Mouse (Mus musculus) neural tube, embryonic 14.5 days (tissue): Measurements from ENCODE around the gene Ovca2. TPM values are rescaled to one million over a fixed set of nuclear protein-coding genes. Genes with fewer than 3 reads are reported as not detected.
A peak's percentile ranks its signal among the peaks of the same experiment; 100 is the strongest.

Experiments used
- ATAC-seq: fragments of 200-750 bp; cut with Nextera tagmentation; 2 replicates; pipeline ENCODE4 v1.8.0; 2017; ENCODE audit warnings: low read depth, mild to moderate bottlenecking, moderate TSS enrichment, moderate library complexity
- H3K27ac ChIP-seq: fragments of 300-500 bp; sonication (generic); 2 replicates; pipeline ENCODE4 v1.5.1; 2014; ENCODE audit warnings: low read depth, mild to moderate bottlenecking, control low read depth, low read length, moderate library complexity, mixed read lengths
- H3K27me3 ChIP-seq: fragments of 300-500 bp; sonication (generic); 2 replicates; pipeline ENCODE4 v1.6.1; 2014; ENCODE audit warnings: low read length; ENCODE audit not compliant: control insufficient read depth, insufficient read depth
- H3K36me3 ChIP-seq: fragments of 300-500 bp; sonication (generic); 2 replicates; pipeline ENCODE4 v1.6.1; 2014; ENCODE audit warnings: low read length, mixed read lengths; ENCODE audit not compliant: control insufficient read depth, insufficient read depth
- H3K4me1 ChIP-seq: fragments of 300-500 bp; sonication (generic); 2 replicates; pipeline ENCODE4 v1.6.1; 2014; ENCODE audit warnings: low read length; ENCODE audit not compliant: control insufficient read depth, insufficient read depth
- H3K4me2 ChIP-seq: fragments of 300-500 bp; sonication (generic); 2 replicates; pipeline ENCODE4 v1.6.1; 2014; ENCODE audit warnings: mild to moderate bottlenecking, low read depth, low read length, control low read depth
- H3K4me3 ChIP-seq: fragments of 300-500 bp; sonication (generic); 2 replicates; pipeline ENCODE4 v1.5.1; 2014; ENCODE audit warnings: low read depth, low read length, control low read depth, mixed read lengths
- H3K9ac ChIP-seq: fragments of 300-500 bp; sonication (generic); replicated peaks from 2 replicates; pipeline ENCODE4 v1.6.1; 2014; ENCODE audit warnings: low read depth, mild to moderate bottlenecking, control low read depth, low read length, mixed read lengths
- H3K9me3 ChIP-seq: fragments of 300-500 bp; sonication (generic); 2 replicates; pipeline ENCODE4 v1.6.1; 2016; ENCODE audit warnings: low read length; ENCODE audit not compliant: control insufficient read depth
- WGBS: fragments of 180-500 bp; shearing (Covaris S2); extraction: QIAGEN DNeasy Blood & Tissue Kit; methylation state at CpG from one replicate; pipeline ENCODE4 v1.1.7; 2014; 5-methylcytosine and 5-hydroxymethylcytosine counted together
- polyA plus RNA-seq: library from polyadenylated mRNA; unstranded; fragments of >200 nt; fragmentation: Nextera tagmentation; extraction: Ambion mirVana; gene quantifications from 2 replicates; pipeline ENCODE4 v1.2.1, GENCODE M21; 2014

The Ovca2 gene
- polyA plus RNA-seq, 1 experiment from 2014 or later = 15.3 TPM

DNA sequence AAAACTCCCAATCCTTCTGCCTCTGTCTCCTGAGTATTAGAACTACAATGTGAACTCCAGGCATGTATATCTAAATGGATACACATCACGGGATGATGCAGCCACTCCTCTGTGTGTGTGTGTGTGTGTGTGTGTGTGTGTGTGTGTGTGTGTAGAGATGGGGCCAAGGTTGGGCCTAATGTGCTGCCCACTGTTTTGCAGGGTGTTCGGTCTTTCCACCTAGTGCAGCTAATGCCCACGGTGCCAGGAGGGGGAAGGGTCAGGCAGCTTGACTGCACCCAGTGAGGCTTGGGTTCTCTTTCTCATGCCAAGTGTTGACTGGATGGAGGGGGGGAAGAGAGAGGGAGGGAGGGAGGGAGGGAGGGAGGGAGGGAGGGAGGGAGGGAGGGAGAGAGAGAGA is 34.2 kb upstream of the Ovca2 start:
- no peaks in the 10 kb centered on the region for H3K36me3 ChIP-seq
- H3K4me3 ChIP-seq = no peak overlapping the region
- no peak for ATAC-seq
- no peak overlapping the region for H3K4me2 ChIP-seq
- H3K27ac ChIP-seq = no peak overlapping the region
- no peak overlapping the region for H3K9ac ChIP-seq
- H3K9me3 ChIP-seq = no peaks in the 10 kb centered on the region
- no peaks in the 10 kb centered on the region for H3K27me3 ChIP-seq
- 32% methylated on average over 3 of the region's 3 CpGs for WGBS
- H3K4me1 ChIP-seq = peaks cover 19% of the 10 kb centered on the region

DNA sequence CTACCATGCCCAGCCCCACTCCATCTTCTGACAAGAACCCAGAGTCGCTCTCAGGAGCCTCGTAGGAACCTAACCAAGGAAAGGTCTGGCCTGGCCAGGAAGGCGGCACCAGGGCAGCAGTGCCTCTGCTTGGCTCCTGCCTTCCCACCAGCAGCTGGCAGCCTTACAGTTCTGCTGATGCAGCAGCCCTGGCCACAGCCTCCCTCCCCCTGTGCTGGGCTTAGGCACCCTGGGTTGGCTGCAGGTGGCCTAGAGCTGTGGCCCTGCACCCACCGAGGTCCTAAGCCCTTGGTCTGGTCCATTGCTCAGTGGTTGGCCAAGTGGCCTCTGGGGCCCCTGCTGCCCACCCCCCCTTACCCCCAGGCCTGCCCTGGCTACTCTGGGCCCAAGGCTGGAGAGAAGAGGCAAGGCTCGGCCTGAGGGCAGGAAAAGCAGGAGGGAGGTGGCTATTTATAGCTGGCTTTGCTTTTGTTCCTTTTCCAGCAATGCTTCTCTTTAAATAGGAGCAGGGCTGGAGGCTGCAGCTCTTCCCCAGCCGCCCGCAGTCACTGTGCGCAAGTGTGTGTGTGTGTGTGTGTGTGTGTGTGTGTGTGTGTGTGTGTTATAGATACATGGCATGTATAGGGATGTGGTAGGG is 33.5 kb upstream of the Ovca2 start:
- H3K4me3 ChIP-seq = no peak overlapping the region
- no peak for ATAC-seq
- 40% methylated on average over 8 of the region's 8 CpGs for WGBS
- no peak overlapping the region for H3K4me2 ChIP-seq
- H3K4me1 ChIP-seq = peaks cover 19% of the 10 kb centered on the region
- H3K9ac ChIP-seq = no peak overlapping the region
- H3K27me3 ChIP-seq = no peaks in the 10 kb centered on the region
- no peaks in the 10 kb centered on the region for H3K9me3 ChIP-seq
- H3K27ac ChIP-seq = no peak overlapping the region
- H3K36me3 ChIP-seq = no peaks in the 10 kb centered on the region

DNA sequence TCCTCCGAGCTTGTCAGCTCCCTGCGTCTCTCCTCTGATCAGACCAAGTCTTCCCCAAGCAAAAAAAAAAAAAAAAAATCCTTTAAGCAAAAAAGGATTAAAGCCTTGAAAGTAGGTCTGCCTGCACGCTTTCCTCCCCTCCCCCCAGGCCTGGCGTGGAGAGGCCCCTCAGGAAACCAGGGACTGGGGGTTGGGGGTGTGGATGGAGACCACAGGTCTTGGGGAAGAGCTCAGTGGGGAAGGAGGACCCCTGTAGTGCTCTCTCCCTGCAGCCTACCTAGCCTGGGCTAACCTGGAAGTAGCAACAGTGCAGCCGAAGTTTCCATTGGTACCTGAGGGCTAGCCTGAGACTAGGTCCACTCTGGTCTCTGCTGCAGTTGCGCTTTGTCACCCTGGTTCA is 32.1 kb upstream of the Ovca2 start:
- Histone ChIP-seq H3K9ac (no peak overlapping the region), H3K27me3 (no peaks in the 10 kb centered on the region), H3K9me3 (no peaks in the 10 kb centered on the region), H3K4me2 (no peak overlapping the region), H3K4me1 (peaks cover 17% of the 10 kb centered on the region), H3K27ac (no peak overlapping the region), H3K36me3 (no peaks in the 10 kb centered on the region), H3K4me3 (no peak overlapping the region)
- ATAC-seq = no peak
- 63% methylated on average over 6 of the region's 6 CpGs for WGBS

DNA sequence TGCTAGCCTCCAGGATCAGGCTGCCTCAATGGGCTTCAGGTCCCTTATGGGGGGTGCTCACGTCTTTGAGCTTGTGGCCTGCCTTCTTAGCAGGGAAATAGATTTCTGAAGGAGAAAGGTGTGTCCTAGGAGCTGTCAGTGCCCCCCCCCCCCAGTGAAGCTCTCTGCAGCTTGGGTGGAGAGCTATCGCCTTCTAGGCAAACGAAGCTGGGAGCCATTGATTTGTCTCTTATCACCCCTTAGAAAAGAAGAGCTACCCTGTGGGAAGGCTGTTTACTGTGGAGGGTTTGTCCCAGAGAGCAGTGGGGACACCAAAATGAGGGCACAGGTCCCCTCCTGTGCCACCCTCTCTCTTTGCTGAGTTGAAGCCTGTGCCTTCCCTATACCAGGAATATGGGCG is 31.5 kb upstream of the Ovca2 start:
- no peaks in the 10 kb centered on the region for H3K27me3 ChIP-seq
- WGBS = 61% methylated on average over 4 of the region's 4 CpGs
- no peak overlapping the region for H3K4me2 ChIP-seq
- no peaks in the 10 kb centered on the region for H3K36me3 ChIP-seq
- peaks cover 13% of the 10 kb centered on the region for H3K4me1 ChIP-seq
- no peaks in the 10 kb centered on the region for H3K9me3 ChIP-seq
- no peak overlapping the region for H3K27ac ChIP-seq
- no peak overlapping the region for H3K4me3 ChIP-seq
- no peak overlapping the region for H3K9ac ChIP-seq
- no peak for ATAC-seq

DNA sequence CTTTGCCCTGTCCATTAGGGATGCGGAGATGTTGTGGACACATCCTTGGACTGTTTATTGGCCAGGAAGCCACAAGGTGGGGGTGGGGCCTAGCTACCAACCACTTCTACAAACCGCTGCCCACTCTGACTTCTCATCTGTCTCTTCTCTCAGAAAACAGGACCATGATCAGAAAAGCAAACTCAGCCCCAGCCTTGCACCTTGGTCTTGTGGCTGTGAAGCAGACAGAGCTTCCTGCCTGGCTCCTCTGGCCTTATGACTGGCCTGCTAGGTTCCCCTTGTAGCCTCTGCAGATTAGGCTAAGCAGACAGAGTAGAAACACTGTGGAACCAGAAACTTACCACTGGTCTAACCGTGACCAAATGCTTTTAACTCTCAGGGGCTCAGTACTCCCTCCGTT is 30.7 kb upstream of the Ovca2 start:
- no peak overlapping the region for H3K27ac ChIP-seq

DNA sequence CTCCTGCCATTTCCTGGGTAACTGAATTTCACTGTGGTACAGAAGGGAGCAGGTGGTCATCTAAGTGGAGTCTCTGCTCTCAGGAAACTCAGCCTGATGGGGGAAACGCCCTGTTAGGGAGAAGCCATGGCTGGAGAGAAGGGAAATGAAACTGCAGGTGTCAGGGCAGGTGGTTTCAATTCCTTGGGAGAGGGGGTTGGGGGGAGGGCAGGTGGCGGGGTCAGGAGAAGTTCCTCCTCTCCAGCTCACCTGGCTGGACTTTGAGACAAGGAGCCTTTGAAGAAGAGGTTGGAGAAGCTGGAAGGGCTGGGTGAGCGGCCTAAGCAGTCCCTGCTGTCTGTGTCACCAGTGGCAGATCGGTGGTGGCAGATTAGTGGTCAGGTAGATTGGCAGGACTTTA is 27.7 kb upstream of the Ovca2 start:
- H3K27ac ChIP-seq = no peak overlapping the region
- no peaks in the 10 kb centered on the region for H3K4me1 ChIP-seq
- WGBS = 87% methylated on average over 4 of the region's 4 CpGs
- ATAC-seq = no peak
- H3K27me3 ChIP-seq = no peaks in the 10 kb centered on the region
- H3K4me2 ChIP-seq = no peak overlapping the region
- H3K9ac ChIP-seq = no peak overlapping the region
- H3K4me3 ChIP-seq = no peak overlapping the region
- H3K9me3 ChIP-seq = no peaks in the 10 kb centered on the region
- H3K36me3 ChIP-seq = no peaks in the 10 kb centered on the region

More for the DNA sequence above, 30.7 kb upstream of the Ovca2 start:
- no peak overlapping the region for H3K9ac ChIP-seq
- ATAC-seq = no peak
- H3K27me3 ChIP-seq = no peaks in the 10 kb centered on the region
- WGBS = 59% methylated on average over 4 of the region's 4 CpGs
- no peaks in the 10 kb centered on the region for H3K9me3 ChIP-seq
- no peak overlapping the region for H3K4me3 ChIP-seq
- no peaks in the 10 kb centered on the region for H3K36me3 ChIP-seq
- no peak overlapping the region for H3K4me2 ChIP-seq
- peaks cover 13% of the 10 kb centered on the region for H3K4me1 ChIP-seq

DNA sequence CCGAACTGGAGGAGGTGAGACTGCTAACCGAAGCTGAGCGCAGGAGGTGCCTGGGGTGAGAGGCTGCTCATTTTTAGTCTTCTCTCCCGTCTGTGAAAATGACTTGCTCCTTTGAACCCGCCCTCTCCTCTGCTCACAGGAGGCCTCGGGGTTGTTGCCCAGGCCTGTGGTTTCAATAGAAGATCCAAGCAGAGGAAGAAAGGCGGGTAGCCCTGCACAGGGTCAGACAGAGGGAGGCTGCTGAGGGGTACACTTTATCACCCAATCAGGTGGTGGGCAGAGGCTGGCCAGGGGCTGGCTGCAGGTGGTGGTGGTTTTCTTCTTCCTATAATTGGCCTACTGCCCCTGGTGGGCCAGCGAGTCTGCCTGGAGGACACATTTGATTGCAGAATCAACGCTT is 25.8 kb upstream of the Ovca2 start:
- no peak for ATAC-seq
- H3K4me3 ChIP-seq = no peak overlapping the region
- no peaks in the 10 kb centered on the region for H3K27me3 ChIP-seq
- H3K36me3 ChIP-seq = no peaks in the 10 kb centered on the region
- WGBS = 44% methylated on average over 9 of the region's 9 CpGs
- no peaks in the 10 kb centered on the region for H3K4me1 ChIP-seq
- no peak overlapping the region for H3K4me2 ChIP-seq
- no peak overlapping the region for H3K27ac ChIP-seq
- no peaks in the 10 kb centered on the region for H3K9me3 ChIP-seq
- H3K9ac ChIP-seq = no peak overlapping the region

DNA sequence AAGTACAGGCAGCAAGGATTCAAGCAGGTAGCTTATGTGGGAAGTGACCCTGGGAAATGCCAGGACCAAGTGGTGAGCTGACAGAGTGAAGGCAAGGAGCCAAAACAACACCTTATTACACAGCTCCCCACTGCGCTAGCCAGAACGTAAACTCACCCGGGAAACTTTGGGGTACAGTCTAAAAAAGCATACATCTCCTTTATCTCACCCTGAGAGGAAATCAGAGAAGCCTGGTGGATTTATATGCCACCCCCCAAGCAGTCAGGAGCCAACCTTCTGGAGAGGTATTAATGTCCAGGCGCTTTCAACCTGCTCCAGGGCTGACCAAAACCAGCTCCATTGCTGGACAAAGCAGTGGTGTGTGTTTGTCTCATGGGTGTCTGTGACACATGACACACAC is 25.3 kb upstream of the Ovca2 start:
- H3K4me2 ChIP-seq = no peak overlapping the region
- no peak overlapping the region for H3K9ac ChIP-seq
- no peaks in the 10 kb centered on the region for H3K9me3 ChIP-seq
- H3K27ac ChIP-seq = no peak overlapping the region
- no peaks in the 10 kb centered on the region for H3K27me3 ChIP-seq
- no peaks in the 10 kb centered on the region for H3K4me1 ChIP-seq
- no peak overlapping the region for H3K4me3 ChIP-seq
- 81% methylated on average over 4 of the region's 4 CpGs for WGBS
- H3K36me3 ChIP-seq = no peaks in the 10 kb centered on the region
- no peak for ATAC-seq

DNA sequence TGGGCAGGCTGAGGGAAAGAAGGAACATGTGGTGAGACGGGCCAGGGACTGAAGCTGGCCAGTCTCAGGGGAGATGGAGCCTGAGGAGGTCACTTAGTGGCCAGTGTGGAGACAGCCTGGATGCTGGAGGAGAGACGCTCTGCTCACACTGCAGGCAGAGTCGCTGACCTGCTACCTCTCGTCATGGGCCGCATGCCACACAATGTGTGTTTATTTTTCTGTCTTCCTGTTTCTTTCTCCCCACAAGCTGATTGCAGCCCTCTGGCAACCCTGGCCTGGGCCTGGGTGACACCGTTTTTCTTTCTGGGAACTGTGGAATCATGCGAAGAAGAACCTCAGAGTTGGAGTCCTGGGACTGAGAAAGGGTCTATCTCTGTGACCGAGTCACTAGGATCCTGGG is 23.1 kb upstream of the Ovca2 start:
- no peak overlapping the region for H3K9ac ChIP-seq
- WGBS = 59% methylated on average over 8 of the region's 8 CpGs
- 0 out of 2 replicates have a peak overlapping the region, but pooled peaks have one; percentile 10 for H3K27ac ChIP-seq
- H3K27me3 ChIP-seq = no peaks in the 10 kb centered on the region
- H3K9me3 ChIP-seq = no peaks in the 10 kb centered on the region
- no peaks in the 10 kb centered on the region for H3K4me1 ChIP-seq
- no peaks in the 10 kb centered on the region for H3K36me3 ChIP-seq
- H3K4me3 ChIP-seq = no peak overlapping the region
- no peak for ATAC-seq
- no peak overlapping the region for H3K4me2 ChIP-seq
